Mouse (Mus musculus) heart, postnatal 10 days (tissue): ENCODE measurements around the gene Tppp3. TPM values are rescaled to one million over a fixed set of nuclear protein-coding genes. Genes with fewer than 3 reads are reported as not detected.

Experiments used
- DNase-seq, 2 experiments: peaks; one replicate each; pipeline ENCODE4 v3.0.0; 2021
- intact Hi-C: fragments of 180-260 bp; cut with DNase I; formaldehyde crosslinking; loops from one replicate; pipeline ENCODE4 v1.15.1; 2025
- total RNA-seq, 2 experiments: library from RNA; stranded (reverse); gene quantifications; 2 replicates each; pipeline ENCODE4 v1.2.3; 2021

Gene Tppp3
- total RNA-seq, 2 experiments from 2014 or later: 55.8 to 56.1 TPM

DNA sequence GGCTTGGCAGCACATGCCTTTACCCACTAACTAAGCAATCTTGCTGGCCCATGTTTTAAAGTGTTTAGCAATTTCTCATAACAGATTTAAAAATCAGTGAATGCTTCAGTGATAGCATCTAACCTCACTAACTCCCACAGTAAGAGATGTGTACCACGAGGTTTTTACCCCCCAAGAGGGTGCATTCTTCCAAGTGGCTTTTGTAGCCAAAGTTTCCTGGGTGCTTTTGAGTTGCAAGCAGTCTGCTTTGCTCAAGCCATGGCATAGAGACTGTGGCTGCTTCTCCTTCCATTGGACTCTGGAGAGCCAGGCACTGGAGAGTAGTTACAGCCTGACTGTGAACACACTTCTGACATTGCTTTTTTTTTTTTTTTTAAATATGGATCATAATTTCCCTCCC is 18.0 kb upstream of the Tppp3 start:
- intact Hi-C loops: no loop called here
- no peak for DNase-seq

DNA sequence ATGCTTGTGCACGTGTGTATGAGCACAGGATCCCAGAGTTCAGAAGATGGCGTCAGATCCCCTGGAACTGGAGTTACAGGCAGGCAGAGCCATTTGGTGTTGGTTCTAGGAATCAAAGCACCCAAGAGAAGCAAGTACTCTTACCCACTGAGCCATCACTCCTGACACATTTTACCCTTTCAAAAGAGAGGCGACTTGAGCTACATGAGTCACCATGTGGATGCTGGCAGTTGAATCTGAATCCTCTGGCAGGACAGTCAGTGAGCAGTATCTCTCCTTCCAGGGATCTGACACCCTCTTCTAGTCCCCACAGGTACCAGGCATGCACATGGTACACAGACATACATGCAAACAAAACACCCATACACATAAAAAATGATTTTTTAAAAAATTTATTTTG is 16.8 kb upstream of the Tppp3 start:
- DNase-seq: no peak
- intact Hi-C loops: no loop called here

DNA sequence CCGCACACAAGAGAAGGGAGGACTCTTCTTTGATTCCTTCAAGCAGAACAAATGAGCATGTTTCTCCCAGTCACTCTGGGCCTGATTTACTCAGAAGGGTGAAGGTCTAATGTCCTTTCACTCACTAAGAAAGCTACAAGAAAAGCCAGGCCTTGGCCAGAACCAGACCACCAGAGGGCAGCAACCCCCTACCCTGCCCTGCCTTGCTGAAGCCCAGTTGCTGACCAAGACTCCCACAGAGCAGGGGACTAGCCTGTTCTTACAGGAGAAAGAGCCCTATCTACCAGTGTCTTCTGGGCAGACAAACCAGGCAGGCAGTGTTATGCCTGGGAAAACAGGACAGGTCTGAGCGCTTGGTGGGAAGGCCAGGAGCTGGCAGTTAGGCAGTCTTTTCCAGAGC is 13.1 kb upstream of the Tppp3 start:
- intact Hi-C loops: loop anchor here (1.0 to 2.0 kb wide), 2 partner anchors 32 to 70 kb away; no protein-coding TSS in a partner anchor
- peak; percentile 79 to 80 for DNase-seq

- intact Hi-C loops: loop anchor here (1.0 to 2.0 kb wide), 2 partner anchors 33 to 70 kb away; no protein-coding TSS in a partner anchor
Measured at GRCm38 (mm10) chr8:105484030-105484368, 12.7 kb upstream of the Tppp3 start.

DNA sequence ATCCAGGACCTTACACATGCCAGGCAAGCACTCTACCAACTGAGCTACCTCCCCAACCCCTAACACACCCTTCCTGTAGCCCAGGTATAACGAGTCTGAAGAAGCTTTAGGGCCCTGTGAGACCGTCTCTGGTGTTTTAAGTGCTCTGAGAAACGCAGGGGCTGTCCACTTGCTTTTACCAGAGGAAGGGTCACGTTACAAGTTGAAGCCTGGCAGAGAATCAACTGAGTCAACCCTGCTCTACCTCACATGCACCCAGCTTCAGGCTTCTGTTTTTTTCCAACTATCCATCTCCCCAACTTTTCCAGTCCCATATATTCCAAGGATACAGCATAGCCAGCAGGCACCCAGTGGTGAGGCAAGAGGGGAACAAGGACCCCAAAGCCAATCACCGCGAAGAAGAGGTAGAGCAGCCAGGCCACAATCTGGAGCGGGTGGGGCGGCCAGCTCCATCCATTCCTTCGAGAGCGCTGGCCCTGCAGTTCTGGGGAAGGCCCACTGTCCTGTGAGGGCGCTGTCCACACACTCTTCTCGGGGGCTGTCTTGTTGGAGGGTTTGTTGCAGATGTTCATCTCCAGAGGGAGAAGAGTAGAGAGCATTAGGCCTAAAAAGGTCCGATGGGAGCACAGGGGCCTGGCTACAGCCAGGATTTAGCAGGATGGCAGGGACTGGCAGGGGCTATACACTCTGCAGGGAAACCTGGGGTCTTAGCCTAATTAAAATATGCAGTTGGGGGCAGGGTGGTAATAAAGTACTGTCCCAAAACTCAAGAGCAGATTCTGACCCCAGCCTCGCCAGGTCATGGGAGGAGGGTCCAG is 12.1 kb upstream of the Tppp3 start:
- intact Hi-C loops: loop anchor here (1.0 to 2.0 kb wide), 3 partner anchors 33 to 71 kb away; no protein-coding TSS in a partner anchor
- DNase-seq: peak; percentile 82

More at GRCm38 (mm10) chr8:105484030-105484368, 12.7 kb upstream of the Tppp3 start:
- DNase-seq: peak in 1 of 2 experiments; percentile 16

GRCm38 (mm10) chr8:105482123-105482522 is 10.8 kb upstream of the Tppp3 start:
- intact Hi-C loops: no loop called here
- no peak for DNase-seq

GRCm38 (mm10) chr8:105481453-105481852 is 10.1 kb upstream of the Tppp3 start:
- intact Hi-C loops: no loop called here
- DNase-seq: peak in 1 of 2 experiments; percentile 58

DNA sequence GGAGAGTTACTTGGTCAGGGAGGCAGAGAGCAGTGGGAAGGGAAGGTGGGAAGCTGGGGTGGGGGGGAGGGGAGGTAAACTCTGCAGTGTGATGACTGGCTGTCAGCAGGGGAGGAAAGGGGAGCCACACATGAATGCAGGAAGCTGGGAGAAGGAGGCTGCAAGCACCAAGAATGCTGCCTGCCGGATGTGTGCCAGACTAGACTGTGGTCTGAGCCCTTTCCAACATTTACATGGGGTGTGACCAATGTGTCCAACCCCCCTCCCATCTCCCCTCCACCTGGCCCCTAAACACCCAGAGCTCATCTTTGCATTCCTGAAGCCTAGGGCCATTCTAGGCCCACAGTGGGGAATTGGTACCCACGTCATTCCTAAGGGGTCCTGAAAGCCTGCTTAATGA is 9.7 kb upstream of the Tppp3 start:
- DNase-seq: no peak
- intact Hi-C loops: no loop called here

GRCm38 (mm10) chr8:105477792-105478191 is 6.5 kb upstream of the Tppp3 start:
- intact Hi-C loops: loop anchor here (1.0 to 5.0 kb wide), 2 partner anchors 65 to 118 kb away; partner anchors contain the start of genes Kctd19 and Lrrc36
- DNase-seq: peak; percentile 53 to 65

GRCm38 (mm10) chr8:105476628-105477413 is 5.5 kb upstream of the Tppp3 start:
- intact Hi-C loops: loop anchor here (1.0 to 5.0 kb wide), 2 partner anchors 65 to 118 kb away; partner anchors contain the start of genes Kctd19 and Lrrc36
- DNase-seq: peak; percentile 72 to 83

- DNase-seq: no peak
- intact Hi-C loops: loop anchor here (5.0 kb wide), 1 partner anchor 64 kb away; the partner anchor contains the start of genes Kctd19 and Lrrc36
Measured at GRCm38 (mm10) chr8:105476161-105476560, 4.8 kb upstream of the Tppp3 start.

DNA sequence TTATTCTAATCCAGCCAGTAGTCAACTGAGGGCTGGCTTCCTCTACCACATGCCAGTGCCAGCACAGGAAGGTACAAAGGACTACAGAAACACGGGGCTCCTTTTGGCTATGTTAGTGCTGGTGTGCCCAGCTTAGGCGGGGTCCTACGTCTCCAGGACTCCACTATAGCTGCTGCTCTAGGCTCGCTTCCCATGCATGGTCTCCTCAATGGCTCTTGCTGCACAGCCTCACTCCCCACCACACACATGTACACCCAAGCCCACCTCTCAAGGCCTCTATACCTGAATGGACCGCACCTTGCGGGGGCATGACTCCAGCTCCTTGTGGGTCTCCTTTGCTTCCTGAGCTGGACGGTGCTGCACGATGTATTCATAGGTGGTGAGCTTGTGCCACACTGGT is 4.4 kb upstream of the Tppp3 start:
- no peak for DNase-seq
- intact Hi-C loops: loop anchor here (2.0 to 5.0 kb wide), 2 partner anchors 39 to 63 kb away; partner anchors contain the start of genes Kctd19 and Lrrc36

- intact Hi-C loops: loop anchor here (2.0 to 5.0 kb wide), 2 partner anchors 38 to 63 kb away; partner anchors contain the start of genes Kctd19 and Lrrc36
- peak; percentile 78 to 80 for DNase-seq
Measured at GRCm38 (mm10) chr8:105475254-105475653, 3.9 kb upstream of the Tppp3 start.

DNA sequence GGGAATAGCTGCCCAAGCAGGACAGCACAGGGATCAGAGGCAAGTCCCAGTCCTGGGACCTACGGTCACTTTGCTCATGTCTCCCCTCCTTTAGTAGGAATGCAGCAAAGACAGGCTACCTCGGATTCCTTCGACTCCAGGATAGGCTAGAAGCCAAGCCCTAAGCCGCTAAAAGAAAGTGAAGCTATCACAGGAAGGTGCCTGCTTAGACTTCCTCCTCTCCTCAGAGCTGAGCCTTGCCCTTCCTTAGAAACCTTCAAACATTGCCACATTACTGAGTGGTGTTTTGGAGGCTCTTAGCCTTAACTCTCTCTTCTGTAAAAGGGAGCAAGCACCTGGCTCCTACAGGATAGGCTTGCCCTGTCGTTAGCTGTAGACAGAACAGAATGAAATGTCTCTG is 3.4 kb upstream of the Tppp3 start:
- intact Hi-C loops: loop anchor here (2.0 to 5.0 kb wide), 2 partner anchors 38 to 62 kb away; partner anchors contain the start of genes Kctd19 and Lrrc36
- DNase-seq: no peak

GRCm38 (mm10) chr8:105473816-105474606 is 2.7 kb upstream of the Tppp3 start:
- intact Hi-C loops: loop anchor here (2.0 kb wide), 1 partner anchor 37 kb away; no protein-coding TSS in a partner anchor
- peak; percentile 80 to 81 for DNase-seq

DNA sequence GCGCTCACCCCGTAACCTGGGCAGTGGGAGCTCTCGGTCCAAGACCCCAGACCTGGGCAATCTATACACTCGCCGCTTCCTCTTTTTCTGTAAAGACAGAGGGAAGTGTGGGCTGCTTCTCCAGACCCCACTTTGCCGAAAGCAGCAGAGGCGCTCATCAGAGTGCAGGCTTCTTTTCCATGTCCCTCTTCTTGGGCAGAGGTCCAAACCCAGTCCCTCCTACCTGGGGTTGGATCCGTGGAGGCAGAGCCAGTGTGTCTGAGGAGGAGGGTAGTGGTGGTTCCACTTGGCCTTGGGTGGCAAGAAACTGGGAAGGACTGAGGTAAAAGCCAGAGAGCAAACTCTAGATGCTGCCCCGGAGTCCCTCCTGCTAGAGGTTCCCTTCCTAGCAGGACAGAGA is 1.7 kb upstream of the Tppp3 start:
- no peak for DNase-seq
- intact Hi-C loops: no loop called here

GRCm38 (mm10) chr8:105472414-105472932 is 1.1 kb upstream of the Tppp3 start:
- no peak for DNase-seq
- intact Hi-C loops: no loop called here

- no peak for DNase-seq
- intact Hi-C loops: no loop called here
Measured at GRCm38 (mm10) chr8:105470681-105471313, 529 bp downstream of the Tppp3 start.

GRCm38 (mm10) chr8:105470262-105470661 is 1.1 kb downstream of the Tppp3 start:
- DNase-seq: no peak
- intact Hi-C loops: no loop called here
